Mouse (Mus musculus): ENCODE results near the gene Ppil4. TPM values are rescaled to one million over a fixed set of nuclear protein-coding genes. Genes with fewer than 3 reads are reported as not detected.
A peak's percentile ranks its signal among the peaks of the same experiment; 100 is the strongest.

Ppil4 gene
- total and polyA plus RNA-seq, 2 experiments from 2014 or later, result 49.6 to 50.2 TPM

DNA sequence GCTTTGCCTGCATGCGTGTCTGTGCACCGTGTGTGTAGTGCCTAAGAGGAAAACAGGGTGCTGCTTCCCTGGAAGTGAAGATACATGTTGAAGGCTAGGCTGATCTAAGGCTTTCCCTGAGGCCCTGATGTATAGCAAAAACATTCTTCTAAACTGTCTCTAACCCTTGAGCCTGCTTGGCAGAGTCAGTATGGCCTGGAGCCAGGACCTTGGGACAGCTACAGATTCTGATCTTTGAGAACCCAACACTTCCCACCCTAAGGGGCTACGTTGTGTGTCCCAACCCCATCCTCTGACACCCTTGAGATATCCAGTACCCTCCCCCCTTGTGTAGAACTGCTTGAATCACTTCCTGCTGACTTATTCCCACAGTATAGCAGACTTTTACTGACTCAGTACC lies 14.3 kb upstream of the Ppil4 start:
- H3K27ac ChIP-seq (ENCODE audit: low read depth, low read length), result no peak overlapping the region
- WGBS, result 94% methylated on average over 3 of the region's 3 CpGs
- H3K9ac ChIP-seq, result no peak overlapping the region
- no peak overlapping the region for H3K4me2 ChIP-seq (ENCODE audit: low read depth)
- ATAC-seq (no peak), DNase-seq (no peak)
- no peaks in the 10 kb centered on the region for H3K9me3 ChIP-seq (ENCODE audit: low read length)
- peaks cover 18% of the 10 kb centered on the region for H3K36me3 ChIP-seq (ENCODE audit: insufficient read depth)
- H3K4me3 ChIP-seq (ENCODE audit: low read depth, low read length), result no peak overlapping the region
- no peaks in the 10 kb centered on the region for H3K27me3 ChIP-seq (ENCODE audit: insufficient read depth, low read length)
- H3K4me1 ChIP-seq (ENCODE audit: insufficient read depth), result no peaks in the 10 kb centered on the region
- TF ChIP-seq CTCF (IDR thresholded peaks at IDR 0.05; ENCODE audit: low read depth), result no peak

DNA sequence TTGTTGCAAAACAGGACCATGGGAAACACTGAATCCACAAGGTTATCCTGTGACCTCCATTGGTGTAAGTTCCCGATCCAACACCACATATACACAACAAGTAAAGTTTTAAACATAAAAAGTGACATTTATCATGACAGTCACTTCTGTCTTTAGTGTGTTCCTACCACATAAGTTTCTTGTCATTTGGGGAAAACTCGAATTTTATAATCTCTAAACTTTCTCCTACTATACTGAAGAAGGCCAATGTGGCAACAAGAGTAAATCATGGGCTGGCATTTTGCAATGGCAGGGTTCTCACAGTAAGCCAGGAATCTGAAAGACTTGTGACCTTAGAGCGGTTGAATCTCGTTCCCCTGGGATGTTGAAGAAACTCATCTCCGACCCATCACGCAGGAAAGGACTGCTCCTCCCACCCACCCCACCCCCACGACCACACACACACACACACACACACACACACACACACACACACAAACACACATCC lies 12.9 kb upstream of the Ppil4 start:
- 19% methylated on average over 7 of the region's 7 CpGs for WGBS
- H3K4me1 ChIP-seq (ENCODE audit: insufficient read depth), result no peaks in the 10 kb centered on the region
- H3K9me3 ChIP-seq (ENCODE audit: low read length), result no peaks in the 10 kb centered on the region
- DNase-seq (no peak), ATAC-seq (no peak; the same call in 1 of the 2 replicates)
- peak overlapping the region; percentile 88 for H3K9ac ChIP-seq
- no peak for TF ChIP-seq CTCF (IDR thresholded peaks at IDR 0.05; ENCODE audit: low read depth)
- peak overlapping the region; percentile 97 for H3K4me3 ChIP-seq (ENCODE audit: low read depth, low read length)
- H3K27me3 ChIP-seq (ENCODE audit: insufficient read depth, low read length), result no peaks in the 10 kb centered on the region
- H3K36me3 ChIP-seq (ENCODE audit: insufficient read depth), result peaks cover 7% of the 10 kb centered on the region
- H3K27ac ChIP-seq (ENCODE audit: low read depth, low read length), result no peak overlapping the region
- peak overlapping the region; percentile 76 for H3K4me2 ChIP-seq (ENCODE audit: low read depth)

DNA sequence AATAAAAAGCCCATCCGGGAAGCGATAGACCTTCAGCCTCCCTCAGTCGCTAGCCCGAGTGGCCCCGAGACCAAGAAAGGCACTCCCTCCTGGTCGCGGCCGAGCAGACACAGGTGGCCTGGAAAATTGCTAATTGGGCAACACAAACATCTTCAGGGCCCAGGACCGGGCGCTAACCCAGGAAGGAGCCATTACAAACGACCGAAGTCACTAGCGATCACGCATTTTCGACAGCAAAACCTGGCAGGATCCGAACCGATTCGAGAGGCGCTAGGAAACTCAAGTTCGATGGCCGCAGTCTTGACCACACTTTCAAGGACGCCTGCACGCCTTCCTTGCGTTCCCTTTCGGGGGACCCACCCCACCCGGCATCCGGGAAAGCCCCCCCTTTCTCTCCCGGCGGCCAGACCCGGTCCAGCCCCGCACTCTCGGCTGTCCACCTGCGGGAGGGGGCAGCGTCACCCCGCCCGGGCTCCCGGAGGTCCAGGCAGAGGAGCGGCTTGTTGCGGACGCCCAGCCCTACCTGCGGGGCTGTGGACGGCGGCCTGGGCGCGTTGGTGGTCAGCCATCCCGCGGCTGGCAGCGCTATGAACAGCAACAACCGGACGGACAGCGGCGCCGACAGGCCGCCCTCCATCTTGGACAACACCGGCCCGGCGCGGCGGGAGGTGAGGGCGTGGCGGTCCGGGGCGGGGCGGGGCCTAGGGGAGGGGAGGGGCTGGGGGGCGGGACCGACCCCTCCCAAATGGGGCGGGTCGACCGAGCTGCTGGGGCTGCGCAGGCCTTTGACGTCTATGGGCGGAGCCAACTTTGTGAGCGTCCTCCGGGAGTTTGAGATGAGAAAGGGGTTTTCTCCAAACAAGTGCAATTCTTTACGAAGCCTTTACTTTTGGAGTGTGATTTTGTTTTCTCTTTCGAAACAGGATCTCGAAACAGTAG lies 12.2 kb upstream of the Ppil4 start:
- Histone ChIP-seq H3K4me1 (ENCODE audit: insufficient read depth) (no peaks in the 10 kb centered on the region), H3K27me3 (ENCODE audit: insufficient read depth, low read length) (no peaks in the 10 kb centered on the region), H3K9me3 (ENCODE audit: low read length) (no peaks in the 10 kb centered on the region), H3K36me3 (ENCODE audit: insufficient read depth) (peaks cover 4% of the 10 kb centered on the region), H3K4me3 (ENCODE audit: low read depth, low read length) (peak overlapping the region; percentile 97), H3K27ac (ENCODE audit: low read depth, low read length) (peak overlapping the region; percentile 73), H3K4me2 (ENCODE audit: low read depth) (peak overlapping the region; percentile 76), H3K9ac (peak overlapping the region; percentile 88)
- WGBS, result under 1% methylated on average over 65 of the region's 77 CpGs
- DNase-seq, result peak; percentile 89
- ATAC-seq, result peak; percentile 96
- no peak for TF ChIP-seq CTCF (IDR thresholded peaks at IDR 0.05; ENCODE audit: low read depth)

DNA sequence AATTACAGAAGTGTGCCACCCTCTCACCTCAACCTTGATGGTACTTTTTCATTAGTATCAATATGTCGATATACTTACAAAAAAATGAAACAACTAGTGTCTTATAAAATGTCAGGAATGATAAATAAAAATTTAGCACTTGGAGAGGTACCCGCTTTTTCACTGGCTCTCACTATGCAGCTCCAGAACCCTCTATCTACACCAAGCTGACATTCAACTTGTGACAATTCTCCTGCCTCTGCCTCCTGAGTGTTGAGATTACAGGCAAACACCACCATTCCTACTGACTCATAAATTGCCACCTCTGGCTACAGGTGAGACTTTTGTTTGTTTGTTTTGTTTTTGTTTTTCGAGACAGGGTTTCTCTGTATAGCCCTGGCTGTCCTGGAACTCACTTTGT lies 11.5 kb upstream of the Ppil4 start:
- Histone ChIP-seq H3K27ac (ENCODE audit: low read depth, low read length) (no peak overlapping the region), H3K4me2 (ENCODE audit: low read depth) (peak overlapping the region; percentile 76), H3K4me1 (ENCODE audit: insufficient read depth) (no peaks in the 10 kb centered on the region), H3K9me3 (ENCODE audit: low read length) (no peaks in the 10 kb centered on the region), H3K4me3 (ENCODE audit: low read depth, low read length) (peak overlapping the region; percentile 97), H3K27me3 (ENCODE audit: insufficient read depth, low read length) (no peaks in the 10 kb centered on the region), H3K9ac (peak overlapping the region; percentile 88; the same call in 1 of the 2 replicates), H3K36me3 (ENCODE audit: insufficient read depth) (peaks cover 4% of the 10 kb centered on the region; the same call in 1 of the 2 replicates)
- no peak for TF ChIP-seq CTCF (IDR thresholded peaks at IDR 0.05; ENCODE audit: low read depth)
- WGBS, result 59% methylated on average over 3 of the region's 3 CpGs
- DNase-seq (no peak), ATAC-seq (0 out of 2 replicates have a peak, but pooled peaks have one; percentile 2)

DNA sequence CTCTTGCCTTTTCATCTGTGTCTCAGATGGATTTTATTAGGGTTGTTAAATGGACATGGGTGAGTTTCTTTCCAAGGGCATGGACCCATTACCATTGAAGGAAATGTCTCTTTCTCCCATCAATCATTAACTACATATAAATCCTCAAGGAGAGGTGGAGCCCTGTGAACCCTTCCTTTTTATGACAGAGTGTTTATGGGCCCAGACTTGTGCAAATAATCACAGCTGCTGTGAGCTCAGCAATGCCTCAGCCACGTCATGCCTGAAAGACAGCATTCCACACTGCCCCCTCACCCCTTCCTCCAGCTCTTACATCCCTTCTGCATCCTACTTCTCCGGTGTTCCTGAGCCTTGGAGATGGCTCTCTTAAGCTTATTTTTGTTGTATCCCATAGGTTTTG lies 5.4 kb upstream of the Ppil4 start:
- no peak for TF ChIP-seq CTCF (IDR thresholded peaks at IDR 0.05; ENCODE audit: low read depth)
- Histone ChIP-seq H3K27ac (ENCODE audit: low read depth, low read length) (no peak overlapping the region), H3K9me3 (ENCODE audit: low read length) (no peaks in the 10 kb centered on the region), H3K4me2 (ENCODE audit: low read depth) (no peak overlapping the region), H3K27me3 (ENCODE audit: insufficient read depth, low read length) (no peaks in the 10 kb centered on the region), H3K4me1 (ENCODE audit: insufficient read depth) (peaks cover 7% of the 10 kb centered on the region; the same call in 1 of the 2 replicates), H3K4me3 (ENCODE audit: low read depth, low read length) (no peak overlapping the region), H3K9ac (no peak overlapping the region), H3K36me3 (ENCODE audit: insufficient read depth) (peaks cover 11% of the 10 kb centered on the region; the same call in 1 of the 2 replicates)
- WGBS, result 52% methylated on average over 2 of the region's 2 CpGs
- ATAC-seq, result no peak
- DNase-seq, result no peak

DNA sequence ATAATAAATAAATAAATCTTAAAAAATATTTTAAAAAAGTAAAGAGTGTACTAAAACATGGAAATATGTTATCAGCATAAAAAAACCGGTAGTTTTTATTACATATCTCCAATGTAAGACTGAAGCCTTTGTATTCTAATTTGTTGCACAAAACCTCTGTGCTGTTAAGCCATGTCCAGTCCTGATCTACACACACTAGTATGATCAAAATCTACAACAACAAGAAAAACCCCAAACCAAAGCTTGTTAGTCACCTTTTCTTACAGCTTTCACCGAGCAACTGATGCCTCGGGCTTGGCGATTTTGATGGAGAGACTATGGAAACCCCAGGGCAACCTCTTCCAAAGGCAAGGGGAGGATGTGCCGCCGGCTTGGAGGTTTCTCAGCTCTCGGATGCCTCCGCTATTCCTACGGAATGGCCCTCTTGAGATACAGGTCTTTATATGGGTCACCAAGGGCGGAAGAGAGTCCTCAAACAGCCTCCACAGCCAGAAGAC lies 389 bp upstream of the Ppil4 start:
- Histone ChIP-seq H3K9me3 (ENCODE audit: low read length) (no peaks in the 10 kb centered on the region), H3K4me1 (ENCODE audit: insufficient read depth) (peaks cover 14% of the 10 kb centered on the region), H3K9ac (peak overlapping the region; percentile 93), H3K4me3 (ENCODE audit: low read depth, low read length) (peak overlapping the region; percentile 86), H3K4me2 (ENCODE audit: low read depth) (peak overlapping the region; percentile 48), H3K36me3 (ENCODE audit: insufficient read depth) (peaks cover 22% of the 10 kb centered on the region), H3K27me3 (ENCODE audit: insufficient read depth, low read length) (no peaks in the 10 kb centered on the region), H3K27ac (ENCODE audit: low read depth, low read length) (peak overlapping the region; percentile 84)
- ATAC-seq, result peak; percentile 71
- no peak for DNase-seq
- no peak for TF ChIP-seq CTCF (IDR thresholded peaks at IDR 0.05; ENCODE audit: low read depth)
- 1% methylated on average over 10 of the region's 10 CpGs for WGBS

DNA sequence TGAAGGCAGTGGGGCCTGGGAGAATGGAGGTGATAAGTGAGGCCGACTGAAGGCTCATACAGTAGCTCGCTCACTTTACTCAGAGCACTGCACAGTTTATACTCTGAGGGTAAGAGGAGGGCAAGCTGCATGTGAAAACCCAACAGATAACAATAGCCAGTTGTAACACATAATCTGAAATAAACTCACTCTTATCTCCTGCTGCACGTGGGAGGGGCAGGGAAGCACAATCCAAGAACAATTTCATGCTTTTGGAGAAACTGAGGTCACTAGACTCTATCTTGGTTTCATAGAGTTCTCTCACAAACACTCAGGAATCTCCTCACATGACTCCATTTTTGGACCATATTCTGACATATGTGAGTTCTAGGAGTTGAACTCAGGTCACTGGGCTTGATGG lies 8.6 kb downstream of the Ppil4 start:
- Histone ChIP-seq H3K4me1 (ENCODE audit: insufficient read depth) (no peaks in the 10 kb centered on the region), H3K9me3 (ENCODE audit: low read length) (no peaks in the 10 kb centered on the region), H3K9ac (no peak overlapping the region), H3K4me2 (ENCODE audit: low read depth) (no peak overlapping the region), H3K4me3 (ENCODE audit: low read depth, low read length) (no peak overlapping the region), H3K36me3 (ENCODE audit: insufficient read depth) (peaks cover 75% of the 10 kb centered on the region), H3K27me3 (ENCODE audit: insufficient read depth, low read length) (no peaks in the 10 kb centered on the region), H3K27ac (ENCODE audit: low read depth, low read length) (no peak overlapping the region)
- 96% methylated on average over 3 of the region's 3 CpGs for WGBS
- ATAC-seq, result no peak
- no peak for DNase-seq
- TF ChIP-seq CTCF (IDR thresholded peaks at IDR 0.05; ENCODE audit: low read depth), result no peak
